ENCODE assay signal across 47 mouse cellular contexts in the genomic region with DNA sequence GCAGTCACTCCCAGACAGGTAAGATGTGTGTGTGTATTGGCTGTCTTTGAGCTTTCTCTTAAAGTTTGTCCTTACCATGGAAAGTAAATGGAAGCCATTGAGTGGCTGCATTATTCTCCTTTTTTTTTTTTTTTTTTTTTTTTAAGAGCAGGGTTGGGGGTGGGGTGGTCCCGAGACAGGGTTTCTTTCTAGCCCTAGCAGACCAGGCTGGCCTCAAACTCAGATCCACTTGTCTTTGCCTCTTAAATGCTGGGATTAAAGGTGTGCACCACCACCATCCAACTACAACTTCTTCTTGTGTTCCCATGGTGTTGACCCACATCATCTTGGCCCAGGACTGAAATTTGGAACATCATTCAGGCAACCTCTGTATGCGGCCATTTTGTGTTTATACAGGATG. TPM values are rescaled to one million over a fixed set of nuclear protein-coding genes. Genes with fewer than 3 reads are reported as not detected.
"Had no signal": no experiment of that assay in that cellular context is flagged by ENCODE, and none has a peak within 500 bp of the region (broad histone marks: within the 10 kb centered on the region; RNA-seq: fewer than 3 reads in every experiment).

No protein-coding gene starts in this region.

- H3K27me3 ChIP-seq: limb, embryonic 12.5 days; limb, embryonic 13.5 days; limb, embryonic 15.5 days; liver, embryonic 12.5 days; liver, embryonic 13.5 days; liver, embryonic 15.5 days; lung, embryonic 15.5 days; megakaryocyte, embryonic 14.5 days; midbrain, embryonic 12.5 days; midbrain, embryonic 13.5 days; midbrain, embryonic 15.5 days; neural tube, embryonic 12.5 days had no signal

- H3K9ac ChIP-seq: limb, embryonic 12.5 days; limb, embryonic 13.5 days; limb, embryonic 15.5 days; liver, embryonic 12.5 days; liver, embryonic 13.5 days; liver, embryonic 14.5 days; liver, embryonic 15.5 days; liver, postnatal 0 days; lung, embryonic 14.5 days; lung, embryonic 15.5 days; midbrain, embryonic 12.5 days; midbrain, embryonic 13.5 days; midbrain, embryonic 15.5 days; neural tube, embryonic 12.5 days had no signal

- H3K4me1 ChIP-seq: midbrain, embryonic 10.5 days; neural tube, embryonic 12.5 days had no signal

- H3K4me3 ChIP-seq: limb, embryonic 10.5 days; limb, embryonic 12.5 days; limb, embryonic 13.5 days; limb, embryonic 15.5 days; liver, embryonic 12.5 days; liver, embryonic 13.5 days; liver, embryonic 15.5 days; lung, embryonic 15.5 days; megakaryocyte, embryonic 14.5 days; midbrain, embryonic 10.5 days; midbrain, embryonic 12.5 days; midbrain, embryonic 13.5 days; midbrain, embryonic 15.5 days; myocyte; neural tube, embryonic 12.5 days had no signal

- H3K27ac ChIP-seq: limb, embryonic 10.5 days; limb, embryonic 12.5 days; limb, embryonic 13.5 days; limb, embryonic 15.5 days; liver, embryonic 12.5 days; liver, embryonic 13.5 days; liver, embryonic 14.5 days; liver, embryonic 15.5 days; lung, embryonic 15.5 days; macrophage; midbrain, embryonic 10.5 days; midbrain, embryonic 12.5 days; midbrain, embryonic 13.5 days; midbrain, embryonic 15.5 days; neural tube, embryonic 12.5 days had no signal

- DNase-seq: left cerebral cortex, postnatal 4 days; liver; liver, embryonic 13.5 days; liver, postnatal 0 days; lung, adult 18-20 months; lung, adult 2 months; lung, embryonic 14.5 days; lung, postnatal 10 days; lung, postnatal 14 days; lung, postnatal 36 days; lung, postnatal 4 days; midbrain, embryonic 14.5 days had no signal

- H3K9me3 ChIP-seq: limb, embryonic 10.5 days; limb, embryonic 12.5 days; limb, embryonic 13.5 days; limb, embryonic 15.5 days; liver, embryonic 12.5 days; liver, embryonic 13.5 days; liver, embryonic 15.5 days; lung, embryonic 15.5 days; megakaryocyte, embryonic 14.5 days; midbrain, embryonic 10.5 days; midbrain, embryonic 12.5 days; midbrain, embryonic 13.5 days; midbrain, embryonic 15.5 days; neural tube, embryonic 12.5 days had no signal

RNA-seq across cellular contexts. Expression of gene Gm10197, which starts 2.0 kb away (rescaled TPM):
- total RNA-seq: left cerebral cortex, postnatal 10 days; left cerebral cortex, postnatal 14 days; left cerebral cortex, postnatal 25 days; left cerebral cortex, postnatal 36 days; left cerebral cortex, postnatal 4 days; liver, adult 2 months; megakaryocyte progenitor cell, adult 5-6 weeks; megakaryocyte, adult 5-6 weeks; megakaryocyte-erythroid progenitor cell, adult 5-6 weeks; midbrain, postnatal 0 days; monocyte, adult 5-6 weeks had no signal
- polyA plus RNA-seq: limb, embryonic 11.5 days; limb, embryonic 12.5 days; limb, embryonic 13.5 days; limb, embryonic 14.5 days; limb, embryonic 15.5 days; liver, adult 2 months; liver, embryonic 11.5 days; liver, embryonic 12.5 days; liver, embryonic 13.5 days; liver, embryonic 14.5 days; liver, embryonic 15.5 days; liver, embryonic 16.5 days; liver, postnatal 0 days; lung, adult 2 months; lung, embryonic 16.5 days; lung, postnatal 0 days; macrophage; midbrain, embryonic 11.5 days; midbrain, embryonic 12.5 days; midbrain, embryonic 13.5 days; midbrain, embryonic 15.5 days; midbrain, embryonic 16.5 days; midbrain, postnatal 0 days; myocyte; neural tube, embryonic 11.5 days; neural tube, embryonic 12.5 days had no signal
